Mouse (Mus musculus) heart, embryonic 15.5 days (tissue): Measurements from ENCODE around the gene Shank2. TPM values are rescaled to one million over a fixed set of nuclear protein-coding genes. Genes with fewer than 3 reads are reported as not detected.

Source experiments
- ATAC-seq: fragments of 200-750 bp; cut with Nextera tagmentation; replicated peaks from 2 replicates; pipeline ENCODE4 v1.8.0; 2017; ENCODE audit warnings: low read depth, moderate TSS enrichment; ENCODE audit not compliant: insufficient number of reproducible peaks, insufficient read depth, low FRiP score
- H3K27ac ChIP-seq: fragments of 300-500 bp; sonication (generic); 2 replicates; pipeline ENCODE4 v1.5.1; 2015; ENCODE audit warnings: mild to moderate bottlenecking, inconsistent platforms
- H3K27me3 ChIP-seq: fragments of 300-500 bp; sonication (generic); 2 replicates; pipeline ENCODE4 v1.6.1; 2015; ENCODE audit warnings: inconsistent platforms
- H3K36me3 ChIP-seq: fragments of 300-500 bp; sonication (generic); 2 replicates; pipeline ENCODE4 v1.6.1; 2015; ENCODE audit warnings: mild to moderate bottlenecking, inconsistent platforms
- H3K4me1 ChIP-seq: fragments of 300-500 bp; sonication (generic); replicated peaks from 2 replicates; pipeline ENCODE4 v1.6.1; 2015; ENCODE audit warnings: inconsistent platforms
- H3K4me2 ChIP-seq: fragments of 300-500 bp; sonication (generic); 2 replicates; pipeline ENCODE4 v1.6.1; 2015; ENCODE audit warnings: inconsistent platforms, mild to moderate bottlenecking, moderate library complexity
- H3K4me3 ChIP-seq: fragments of 300-500 bp; sonication (generic); 2 replicates; pipeline ENCODE4 v1.5.1; 2015; ENCODE audit warnings: mild to moderate bottlenecking, inconsistent platforms
- H3K9ac ChIP-seq: fragments of 300-500 bp; sonication (generic); 2 replicates; pipeline ENCODE4 v1.6.1; 2015; ENCODE audit warnings: mild to moderate bottlenecking, inconsistent platforms
- H3K9me3 ChIP-seq: fragments of 300-500 bp; sonication (generic); replicated peaks from 2 replicates; pipeline ENCODE4 v1.6.1; 2016; ENCODE audit warnings: inconsistent platforms
- WGBS: fragments of 180-500 bp; shearing (Covaris S2); methylation state at CpG from one replicate; pipeline ENCODE4 v1.1.7; 2015; ENCODE audit warnings: mixed read lengths; 5-methylcytosine and 5-hydroxymethylcytosine counted together
- polyA plus RNA-seq: library from polyadenylated mRNA; unstranded; fragments of >200 nt; fragmentation: Nextera tagmentation; extraction: Ambion mirVana; gene quantifications from 2 replicates; pipeline ENCODE4 v1.2.1, GENCODE M21; 2015

Gene Shank2
- polyA plus RNA-seq, 1 experiment from 2014 or later = 0.50 TPM

DNA sequence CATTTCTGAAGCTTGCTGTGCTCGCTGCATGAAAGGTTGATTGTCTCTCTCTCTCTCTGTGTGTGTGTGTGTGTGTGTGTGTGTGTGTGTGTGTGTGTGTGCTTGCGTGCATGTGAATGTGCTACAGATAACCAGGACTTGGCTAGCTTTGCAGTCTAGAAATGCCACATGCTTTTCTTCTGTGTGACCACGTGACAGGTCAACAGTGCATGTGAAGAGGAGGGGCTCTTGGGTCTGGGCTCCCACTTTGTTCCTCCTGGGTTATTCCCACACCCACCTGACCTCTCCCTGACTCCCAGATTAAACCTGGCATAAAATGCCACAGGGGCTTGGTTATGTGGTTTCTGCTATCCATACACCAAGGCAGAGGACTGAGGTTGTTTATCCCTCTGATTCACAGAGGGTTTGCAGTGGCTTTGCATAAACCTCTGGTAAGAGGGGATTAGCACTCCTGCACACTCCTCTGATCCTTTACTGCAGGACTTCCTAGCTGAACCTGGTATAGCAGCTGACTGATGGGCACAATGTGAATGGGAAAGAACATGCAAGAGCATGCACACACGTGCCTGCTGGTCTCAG, 109.4 kb downstream of the Shank2 start:
- no peak overlapping the region for H3K9ac ChIP-seq
- peak overlapping the region; percentile 42; the same call in 1 of the 2 replicates for H3K27ac ChIP-seq
- no peaks in the 10 kb centered on the region for H3K36me3 ChIP-seq
- 42% methylated on average over 4 of the region's 4 CpGs for WGBS
- no peak; the same call in 1 of the 2 replicates for ATAC-seq
- H3K9me3 ChIP-seq = no peaks in the 10 kb centered on the region
- H3K27me3 ChIP-seq = no peaks in the 10 kb centered on the region; the same call in 1 of the 2 replicates
- H3K4me1 ChIP-seq = peaks cover 12% of the 10 kb centered on the region
- H3K4me2 ChIP-seq = no peak overlapping the region
- H3K4me3 ChIP-seq = no peak overlapping the region

- H3K4me2 ChIP-seq = no peak overlapping the region
- H3K36me3 ChIP-seq = no peaks in the 10 kb centered on the region
- no peaks in the 10 kb centered on the region; the same call in 1 of the 2 replicates for H3K27me3 ChIP-seq
- WGBS = 59% methylated on average over 3 of the region's 3 CpGs
- no peak for ATAC-seq
- no peak overlapping the region for H3K27ac ChIP-seq
- peaks cover 12% of the 10 kb centered on the region for H3K4me1 ChIP-seq
- H3K9ac ChIP-seq = no peak overlapping the region
- no peak overlapping the region for H3K4me3 ChIP-seq
- H3K9me3 ChIP-seq = no peaks in the 10 kb centered on the region
Measured at GRCm38 (mm10) chr7:144111981-144112380, 110.3 kb downstream of the Shank2 start.

DNA sequence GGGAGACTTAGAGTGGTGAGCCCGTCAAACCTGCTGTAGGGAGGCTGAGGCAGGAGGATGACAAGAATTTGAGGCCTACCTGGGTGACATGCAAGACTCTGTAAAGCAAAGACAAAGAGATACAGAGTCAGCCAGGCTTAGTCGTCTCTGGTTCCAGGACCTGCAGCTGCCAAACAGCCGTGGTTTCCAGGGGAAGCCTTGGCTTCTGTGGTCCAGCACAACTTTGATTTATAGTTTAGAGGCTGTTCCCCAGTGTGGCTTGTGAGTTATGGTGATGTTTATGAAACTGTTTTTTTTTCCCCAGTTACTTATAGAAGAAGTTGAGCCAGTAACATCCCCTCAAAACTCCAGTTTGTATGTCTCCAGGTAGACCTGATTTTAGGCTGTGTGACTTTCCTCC, 112.5 kb downstream of the Shank2 start:
- no peak for ATAC-seq
- H3K27me3 ChIP-seq = no peaks in the 10 kb centered on the region; the same call in 1 of the 2 replicates
- WGBS = 60% methylated on average over 3 of the region's 3 CpGs
- H3K4me3 ChIP-seq = no peak overlapping the region
- H3K36me3 ChIP-seq = no peaks in the 10 kb centered on the region
- no peak overlapping the region for H3K27ac ChIP-seq
- no peak overlapping the region for H3K9ac ChIP-seq
- H3K4me2 ChIP-seq = no peak overlapping the region
- H3K4me1 ChIP-seq = peaks cover 12% of the 10 kb centered on the region
- no peaks in the 10 kb centered on the region for H3K9me3 ChIP-seq

DNA sequence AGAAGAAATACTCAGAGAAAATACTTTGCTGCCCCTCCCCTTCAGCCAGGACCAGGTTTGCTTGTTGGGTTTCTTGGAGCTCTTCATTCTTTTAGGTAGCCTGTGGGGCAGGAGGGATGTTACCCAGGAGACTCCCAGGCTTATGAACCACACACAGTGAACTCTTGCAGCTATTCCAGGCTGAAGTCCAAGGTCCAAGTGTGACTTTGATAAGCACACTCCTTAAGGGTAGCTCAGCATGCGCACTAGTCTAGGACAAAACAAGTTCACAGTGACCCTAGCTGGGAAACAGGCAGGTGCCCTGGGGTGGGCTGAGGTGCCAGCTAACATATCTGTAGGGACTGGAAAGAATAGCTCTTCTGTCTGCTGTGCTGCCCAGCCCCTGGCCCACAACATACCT, 117.8 kb downstream of the Shank2 start:
- no peak overlapping the region for H3K27ac ChIP-seq
- no peak overlapping the region for H3K9ac ChIP-seq
- H3K4me3 ChIP-seq = no peak overlapping the region
- WGBS = 43% methylated on average over 1 of the region's 1 CpGs
- no peaks in the 10 kb centered on the region for H3K27me3 ChIP-seq
- no peak for ATAC-seq
- H3K36me3 ChIP-seq = no peaks in the 10 kb centered on the region
- H3K4me1 ChIP-seq = 0 out of 2 replicates have a peak, but pooled peaks cover 3% of the 10 kb centered on the region
- H3K4me2 ChIP-seq = no peak overlapping the region
- no peaks in the 10 kb centered on the region for H3K9me3 ChIP-seq

GRCm38 (mm10) chr7:144132699-144133387, 131.1 kb downstream of the Shank2 start:
- Histone ChIP-seq H3K27me3 (no peaks in the 10 kb centered on the region; the same call in none of the 2 replicates), H3K4me2 (no peak overlapping the region), H3K9ac (no peak overlapping the region), H3K4me1 (no peaks in the 10 kb centered on the region), H3K27ac (no peak overlapping the region), H3K36me3 (no peaks in the 10 kb centered on the region), H3K4me3 (no peak overlapping the region), H3K9me3 (no peaks in the 10 kb centered on the region)
- WGBS = 74% methylated on average over 22 of the region's 22 CpGs
- ATAC-seq = no peak

GRCm38 (mm10) chr7:144133388-144133998, 131.8 kb downstream of the Shank2 start:
- Histone ChIP-seq H3K27ac (no peak overlapping the region), H3K36me3 (no peaks in the 10 kb centered on the region), H3K9me3 (no peaks in the 10 kb centered on the region), H3K27me3 (no peaks in the 10 kb centered on the region; the same call in none of the 2 replicates), H3K4me2 (no peak overlapping the region), H3K4me1 (no peaks in the 10 kb centered on the region), H3K9ac (no peak overlapping the region), H3K4me3 (no peak overlapping the region)
- WGBS = 63% methylated on average over 9 of the region's 9 CpGs
- ATAC-seq = no peak

GRCm38 (mm10) chr7:144134699-144135098, 133.0 kb downstream of the Shank2 start:
- ATAC-seq = no peak
- Histone ChIP-seq H3K9ac (no peak overlapping the region), H3K4me3 (no peak overlapping the region), H3K27ac (no peak overlapping the region), H3K9me3 (no peaks in the 10 kb centered on the region), H3K27me3 (no peaks in the 10 kb centered on the region; the same call in none of the 2 replicates), H3K4me1 (no peaks in the 10 kb centered on the region), H3K4me2 (no peak overlapping the region), H3K36me3 (no peaks in the 10 kb centered on the region)
- WGBS = 85% methylated on average over 11 of the region's 11 CpGs

DNA sequence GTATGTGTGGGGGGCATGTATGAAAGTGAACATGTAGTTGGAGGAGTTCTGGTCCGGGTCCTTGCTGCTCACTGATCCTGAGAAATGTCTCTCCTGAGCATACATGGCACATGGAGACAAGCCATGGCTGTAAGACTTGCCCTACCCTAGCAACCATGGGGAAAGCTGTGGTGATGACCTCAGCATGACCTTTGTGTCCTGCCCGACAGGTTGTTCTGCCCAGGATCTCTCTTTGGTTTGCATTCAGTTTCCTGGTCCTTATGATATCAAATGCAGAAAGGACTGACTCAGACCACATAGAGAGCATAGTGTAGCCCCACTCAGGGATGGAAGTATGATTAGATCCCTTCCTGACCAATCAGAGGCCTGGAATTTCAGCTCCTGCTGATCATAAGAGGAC, 136.1 kb downstream of the Shank2 start:
- H3K4me1 ChIP-seq = no peaks in the 10 kb centered on the region
- H3K9ac ChIP-seq = no peak overlapping the region
- no peak overlapping the region for H3K4me3 ChIP-seq

GRCm38 (mm10) chr7:144138476-144138875, 136.7 kb downstream of the Shank2 start:
- H3K4me2 ChIP-seq = no peak overlapping the region
- H3K9ac ChIP-seq = no peak overlapping the region
- H3K36me3 ChIP-seq = no peaks in the 10 kb centered on the region
- no peaks in the 10 kb centered on the region for H3K9me3 ChIP-seq
- H3K4me3 ChIP-seq = no peak overlapping the region
- H3K27me3 ChIP-seq = no peaks in the 10 kb centered on the region
- no peak overlapping the region for H3K27ac ChIP-seq
- WGBS = 74% methylated on average over 2 of the region's 2 CpGs
- H3K4me1 ChIP-seq = no peaks in the 10 kb centered on the region
- no peak for ATAC-seq

More for the DNA sequence above, 136.1 kb downstream of the Shank2 start:
- ATAC-seq = no peak
- no peak overlapping the region for H3K27ac ChIP-seq
- H3K4me2 ChIP-seq = no peak overlapping the region
- 60% methylated on average over 2 of the region's 2 CpGs for WGBS
- H3K9me3 ChIP-seq = no peaks in the 10 kb centered on the region
- no peaks in the 10 kb centered on the region for H3K36me3 ChIP-seq
- no peaks in the 10 kb centered on the region; the same call in 1 of the 2 replicates for H3K27me3 ChIP-seq

DNA sequence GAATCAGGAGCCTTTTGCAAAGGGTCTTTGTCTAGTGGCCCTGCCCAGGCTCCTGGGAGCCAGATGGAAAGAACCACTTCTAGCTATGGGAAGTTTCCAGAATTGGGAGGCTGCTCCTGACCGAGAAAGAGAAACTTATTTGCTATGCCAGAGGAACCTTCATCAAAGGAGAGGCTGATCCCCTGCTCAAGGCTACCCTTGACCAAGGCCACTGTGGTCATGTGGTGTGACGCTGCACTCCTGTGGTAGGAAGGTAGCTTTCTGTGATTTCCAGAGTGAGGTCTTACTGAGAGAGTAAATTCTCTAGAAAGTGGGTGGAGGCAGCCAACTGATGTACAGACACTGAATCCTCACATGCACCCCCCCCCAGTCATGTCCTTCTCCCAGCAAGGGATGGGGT, 138.0 kb downstream of the Shank2 start:
- Histone ChIP-seq H3K4me1 (no peaks in the 10 kb centered on the region), H3K27ac (no peak overlapping the region), H3K9me3 (no peaks in the 10 kb centered on the region), H3K4me3 (no peak overlapping the region), H3K4me2 (no peak overlapping the region), H3K36me3 (no peaks in the 10 kb centered on the region), H3K9ac (no peak overlapping the region), H3K27me3 (no peaks in the 10 kb centered on the region)
- WGBS = 65% methylated on average over 2 of the region's 2 CpGs
- no peak for ATAC-seq

DNA sequence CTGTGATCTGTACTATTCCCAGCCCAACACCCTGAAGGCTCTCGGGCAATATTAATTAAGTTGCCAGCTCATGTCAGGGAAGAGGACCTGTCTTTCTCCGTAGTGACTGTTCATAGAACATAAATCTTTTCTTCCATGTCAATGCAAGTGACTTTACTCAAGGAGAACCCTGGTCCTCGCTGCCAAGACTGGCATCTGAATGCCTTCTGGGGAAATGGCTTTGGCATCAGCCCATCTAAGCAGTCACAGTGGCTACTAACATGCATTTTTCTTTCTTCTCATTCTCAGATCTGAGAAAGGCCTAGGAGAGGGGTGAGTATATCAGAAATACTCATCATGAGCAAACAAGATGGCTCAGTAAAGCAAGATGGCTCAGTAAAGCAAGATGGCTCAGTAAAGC, 138.7 kb downstream of the Shank2 start:
- WGBS = 78% methylated on average over 3 of the region's 3 CpGs
- Histone ChIP-seq H3K4me2 (no peak overlapping the region), H3K36me3 (no peaks in the 10 kb centered on the region), H3K27ac (no peak overlapping the region), H3K4me3 (no peak overlapping the region), H3K4me1 (no peaks in the 10 kb centered on the region), H3K9me3 (no peaks in the 10 kb centered on the region), H3K27me3 (no peaks in the 10 kb centered on the region), H3K9ac (no peak overlapping the region)
- no peak for ATAC-seq
